Mouse (Mus musculus): Measurements from ENCODE around the gene Ak8.

- no peak for TF ChIP-seq CTCF (IDR thresholded peaks at IDR 0.05; ENCODE audit: extremely low read depth, insufficient read length, insufficient replicate concordance, low read depth, low read length)
- TF ChIP-seq POLR2A (IDR thresholded peaks at IDR 0.05; ENCODE audit: low read depth, low read length) = no peak
Observed at GRCm38 (mm10) chr2:28727786-28728404, 27.9 kb downstream of the Ak8 start.

All from small intestine, adult 2 months (tissue).